Mouse (Mus musculus) c-Kit-positive CD71-positive TER-119-negative erythroid progenitor cells, embryonic 14.5 days (primary cell): Measurements from ENCODE around the gene Ubash3b.

Source experiments
- DNase-seq: peaks from one replicate; pipeline ENCODE4 v3.0.0-alpha.2; 2013; ENCODE audit warnings: low read depth

Gene Ubash3b

DNA sequence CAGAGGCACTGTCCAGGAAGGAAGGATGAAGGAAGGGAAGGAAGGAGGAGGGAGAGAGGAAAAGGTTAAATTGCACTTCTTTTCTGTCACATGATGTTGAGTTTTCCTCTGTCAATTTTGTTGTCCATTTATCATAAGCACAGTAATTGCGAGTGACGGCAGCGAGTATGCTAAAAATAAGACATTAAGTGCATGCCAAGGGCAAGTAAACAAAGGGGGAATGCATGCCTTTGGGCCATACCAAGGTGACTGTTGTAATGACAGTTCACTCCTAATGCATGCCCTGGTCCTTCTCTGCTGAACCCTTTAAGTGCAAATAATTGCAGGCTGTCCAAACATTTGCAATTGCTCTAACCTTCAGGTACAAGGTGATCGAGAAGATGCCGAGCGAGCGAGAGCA is 70.3 kb downstream of the Ubash3b start:
- no peak for DNase-seq

DNA sequence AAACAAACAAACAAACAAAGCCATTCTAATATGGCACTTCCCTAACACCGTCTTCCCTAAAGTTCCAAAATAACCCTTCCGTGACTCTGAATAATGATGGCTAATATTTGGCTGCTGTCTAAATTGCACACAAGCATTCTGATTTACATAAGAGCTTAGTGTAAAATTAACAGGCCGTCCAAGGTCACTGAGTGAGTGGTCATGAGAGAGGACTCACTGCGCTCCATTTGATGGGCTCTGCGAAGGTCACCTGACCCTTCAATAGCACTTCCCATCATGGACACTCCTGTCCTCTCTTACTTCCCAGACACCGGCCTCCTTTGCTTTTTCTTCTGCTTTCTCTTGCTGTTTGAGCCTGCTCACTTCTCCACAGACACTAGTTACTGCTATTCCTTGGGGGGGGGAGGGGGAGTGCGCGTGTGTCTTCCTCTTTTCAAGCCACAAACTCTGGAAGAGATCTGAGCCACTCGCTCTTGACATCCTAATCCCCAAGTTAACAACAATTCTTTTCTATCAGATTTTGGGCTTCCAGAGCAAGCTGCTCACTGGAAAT is 73.6 kb downstream of the Ubash3b start:
- DNase-seq = no peak

- DNase-seq = no peak
Observed at GRCm38 (mm10) chr9:41084191-41084901, 77.2 kb downstream of the Ubash3b start.

DNA sequence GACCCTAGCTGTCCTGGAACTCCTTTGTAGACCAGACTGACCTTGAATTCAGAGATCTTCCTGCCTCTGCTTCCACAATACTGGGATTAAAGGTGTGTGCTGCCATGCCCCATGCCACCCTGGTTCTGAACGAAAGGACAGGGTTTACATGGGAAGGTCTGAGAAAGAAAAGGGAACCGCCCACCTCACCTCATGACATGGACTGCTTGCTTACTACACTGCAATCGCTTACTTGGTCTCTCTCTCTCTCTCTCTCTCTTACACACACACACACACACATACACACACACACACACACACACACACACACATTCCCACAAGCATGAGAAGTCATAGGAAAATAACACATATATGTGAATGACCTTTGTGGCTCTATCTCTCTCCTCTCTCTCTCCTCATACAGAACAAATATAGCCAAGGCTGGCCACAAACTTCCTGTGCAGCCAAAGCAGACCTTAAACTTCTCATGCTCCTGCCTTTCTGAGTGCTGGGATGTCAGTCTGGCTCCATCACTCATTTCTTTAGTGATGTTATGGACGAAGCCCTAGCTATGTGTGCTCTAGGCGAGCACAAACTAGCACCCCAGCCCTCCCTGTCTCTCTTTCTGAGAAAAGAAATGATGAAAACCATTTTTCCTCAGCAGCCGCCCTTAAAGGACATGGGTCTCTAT is 78.0 kb downstream of the Ubash3b start:
- no peak for DNase-seq

- no peak for DNase-seq
Observed at GRCm38 (mm10) chr9:41082891-41083290, 78.6 kb downstream of the Ubash3b start.

GRCm38 (mm10) chr9:41080877-41081276 is 80.6 kb downstream of the Ubash3b start:
- no peak for DNase-seq

DNA sequence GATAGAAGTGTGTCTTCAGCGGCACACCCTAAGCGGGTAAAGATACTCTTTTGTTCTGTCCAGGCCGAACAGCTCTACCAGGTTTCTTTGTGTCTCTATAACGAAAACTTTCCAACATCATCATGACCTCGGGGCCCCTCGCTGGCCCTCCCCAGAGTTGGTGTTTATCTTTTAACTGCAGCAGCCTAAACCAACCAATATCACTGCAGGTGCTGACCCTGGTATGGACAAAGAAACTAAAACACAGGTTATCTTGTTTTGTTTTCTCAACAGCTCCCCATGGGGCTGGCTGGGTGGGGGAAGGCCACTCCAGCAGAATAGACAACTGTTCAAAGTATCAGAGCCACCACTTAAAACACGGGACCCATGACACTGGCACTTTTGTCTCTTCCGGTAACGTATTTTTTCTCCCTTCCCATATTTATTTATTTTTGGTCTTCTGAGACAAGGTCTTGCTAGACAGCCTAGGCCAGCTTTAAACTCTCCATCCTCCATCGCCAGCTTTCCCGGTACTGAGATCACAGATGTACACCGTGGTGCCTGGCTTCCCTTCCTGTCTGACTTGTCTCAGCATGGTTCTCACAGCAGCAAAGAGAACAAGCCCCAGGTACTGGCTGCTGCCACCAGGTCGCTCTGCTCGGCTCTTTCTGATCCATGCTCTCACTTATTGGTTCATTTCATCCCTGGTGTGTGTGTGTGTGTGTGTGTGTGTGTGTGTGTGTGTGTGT is 81.9 kb downstream of the Ubash3b start:
- DNase-seq = peak; percentile 69

GRCm38 (mm10) chr9:41078198-41078597 is 83.3 kb downstream of the Ubash3b start:
- DNase-seq = no peak

- DNase-seq = no peak
Observed at GRCm38 (mm10) chr9:41076150-41076549, 85.3 kb downstream of the Ubash3b start.

DNA sequence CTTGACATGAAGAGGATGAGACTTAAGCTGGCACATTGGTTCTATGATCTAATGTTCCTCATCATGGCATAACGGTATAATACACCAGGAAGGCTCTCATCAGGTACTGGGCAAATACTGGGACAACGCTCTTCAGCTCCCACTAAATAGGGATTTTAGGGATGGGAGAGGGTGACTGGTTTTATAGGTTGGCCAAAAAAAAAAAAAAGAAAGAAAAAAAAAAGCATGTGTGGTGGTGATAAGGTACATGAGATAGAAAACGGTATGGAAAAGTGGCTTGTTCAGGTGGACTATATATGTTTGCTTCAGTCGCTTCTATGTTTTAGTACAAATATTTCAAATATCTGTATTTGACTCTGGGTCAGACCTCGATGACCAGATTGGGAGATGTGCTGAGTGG is 86.0 kb downstream of the Ubash3b start:
- DNase-seq = no peak

GRCm38 (mm10) chr9:41073196-41074009 is 88.1 kb downstream of the Ubash3b start:
- DNase-seq = peak; percentile 78

DNA sequence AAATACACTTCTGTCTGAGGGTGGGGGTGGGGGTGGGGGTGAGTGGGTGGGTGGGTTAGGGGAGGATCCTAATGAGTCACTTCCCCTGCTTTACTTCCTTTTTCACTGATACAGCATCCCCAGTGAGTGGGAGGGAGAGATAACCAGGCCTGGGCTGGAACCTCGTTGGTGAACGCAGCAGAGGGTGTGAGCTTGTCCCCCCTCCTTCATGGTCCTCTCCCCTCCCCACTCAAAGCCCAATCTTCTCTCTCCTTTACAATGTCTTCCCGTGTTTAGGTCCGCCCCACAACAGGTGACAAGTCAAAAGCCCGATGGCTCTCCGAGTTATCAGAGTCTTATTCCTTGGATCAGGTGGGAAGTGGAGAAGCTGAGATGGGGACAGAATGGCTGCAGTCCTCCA is 88.7 kb downstream of the Ubash3b start:
- DNase-seq = peak; percentile 59

DNA sequence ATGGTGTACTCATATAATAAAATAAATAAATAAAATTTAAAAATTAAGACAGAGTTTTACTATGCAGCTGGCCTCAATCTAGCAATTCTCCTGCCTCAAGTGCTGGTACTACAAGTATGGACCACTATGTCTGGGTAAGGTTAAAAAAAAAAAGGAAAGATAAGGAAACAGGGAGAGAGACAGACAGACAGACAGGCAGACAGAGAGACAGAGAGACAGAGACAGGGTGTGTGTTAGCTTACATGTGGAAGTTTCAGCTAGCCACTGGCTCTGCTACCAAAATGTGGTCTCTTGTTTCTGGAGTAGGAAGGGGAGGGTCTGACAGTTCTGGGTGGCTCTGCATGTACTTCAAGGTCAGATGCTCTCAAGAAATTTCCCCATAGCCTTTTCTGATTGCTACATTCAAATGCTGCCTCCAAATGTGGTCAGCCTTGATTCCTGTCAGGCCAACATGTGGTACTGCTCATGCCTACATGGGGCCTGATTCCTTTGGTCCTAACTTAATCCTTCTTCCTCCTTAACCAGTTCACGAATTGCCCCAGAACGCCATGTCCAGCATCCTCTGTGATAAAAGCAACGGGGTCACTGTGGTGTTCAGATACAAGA is 89.5 kb downstream of the Ubash3b start:
- DNase-seq = no peak

DNA sequence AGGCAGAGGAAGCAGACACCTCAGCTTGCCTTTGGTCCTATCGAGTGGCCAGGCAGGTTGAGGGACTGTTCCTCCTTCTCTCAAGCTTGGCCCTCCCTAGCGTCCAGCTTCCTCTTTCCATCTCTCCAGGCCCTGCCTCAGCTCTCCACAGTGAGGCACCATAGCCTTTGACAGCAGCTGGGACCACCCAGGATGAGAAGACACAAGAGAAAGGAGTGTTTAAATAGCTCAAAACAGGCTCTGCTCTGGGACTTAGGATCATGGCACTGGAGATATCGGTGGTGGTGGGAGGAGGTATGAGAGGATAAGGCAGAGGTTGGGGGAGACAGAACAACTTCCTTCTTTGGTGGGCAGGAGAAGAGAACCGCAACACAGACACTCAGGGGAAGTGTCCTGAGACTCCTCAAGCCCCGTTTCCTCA is 90.7 kb downstream of the Ubash3b start:
- no peak for DNase-seq

GRCm38 (mm10) chr9:41069509-41069908 is 92.0 kb downstream of the Ubash3b start:
- DNase-seq = no peak

DNA sequence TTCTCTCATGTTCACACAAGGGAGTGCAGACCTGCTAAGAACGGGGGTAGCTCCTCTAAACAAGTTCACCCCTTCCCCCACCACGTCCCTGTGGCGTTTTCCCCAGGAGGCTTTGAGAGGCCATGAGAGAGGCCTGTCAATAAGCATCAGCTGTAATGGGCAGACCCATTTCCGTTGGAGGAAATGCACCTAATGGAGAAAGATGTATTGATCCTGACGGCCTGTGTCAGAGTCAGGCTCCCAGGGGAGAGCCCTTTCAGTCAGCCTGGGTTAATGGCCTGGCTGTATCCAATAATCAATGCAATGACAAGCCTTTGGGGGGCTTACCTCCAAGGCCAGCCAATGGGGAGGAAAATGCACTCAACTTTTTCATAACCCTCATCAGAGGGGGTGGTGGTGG is 100.1 kb downstream of the Ubash3b start:
- no peak for DNase-seq

DNA sequence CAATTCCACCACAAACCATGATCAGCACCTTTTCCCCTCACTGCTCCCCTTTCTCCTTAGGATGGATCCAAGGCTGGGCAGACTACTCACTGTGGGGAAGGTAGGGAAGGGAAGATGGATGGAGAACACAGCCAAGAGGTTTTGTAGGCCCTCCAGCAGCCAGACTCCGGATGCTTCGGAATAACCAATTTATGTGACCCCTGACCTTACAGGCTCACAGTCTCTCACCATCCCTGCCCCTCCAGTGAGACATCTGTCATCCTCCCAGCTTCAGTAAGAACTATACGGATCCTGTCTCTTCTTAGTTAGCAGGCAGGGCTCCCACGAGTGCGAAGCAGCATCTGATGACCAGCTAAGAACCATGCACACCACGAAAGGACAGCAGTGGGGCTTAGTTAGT is 100.9 kb downstream of the Ubash3b start:
- no peak for DNase-seq

- no peak for DNase-seq
Observed at GRCm38 (mm10) chr9:41058765-41059535, 102.5 kb downstream of the Ubash3b start.

- DNase-seq = no peak
Observed at GRCm38 (mm10) chr9:41054166-41054565, 107.3 kb downstream of the Ubash3b start.

- DNase-seq = no peak
Observed at GRCm38 (mm10) chr9:41053478-41053877, 108.0 kb downstream of the Ubash3b start.
